Mouse (Mus musculus): ENCODE results near the gene Akt1.

GRCm38 (mm10) chr12:112688458-112688857, 13.8 kb upstream of the Akt1 start:
- TF ChIP-seq CTCF (IDR thresholded peaks at IDR 0.05; ENCODE audit: borderline replicate concordance, extremely low read depth, insufficient read depth, insufficient read length) (no peak), POLR2A (IDR thresholded peaks at IDR 0.05; ENCODE audit: borderline replicate concordance, extremely low read depth, insufficient read depth, insufficient read length, poor library complexity, severe bottlenecking) (no peak)

Measured in brain, embryonic 14.5 days (tissue).